Mouse (Mus musculus) right cerebral cortex, adult 18-20 months (tissue): Measurements from ENCODE around the gene Sorbs2.
"Not testable (repeated sequence)": the region's sequence is repeated elsewhere in the genome, so short reads cannot be mapped to it uniquely, and the experiment has no call there.

Experiments used
- DNase-seq: peaks from one replicate; pipeline ENCODE4 v3.0.0; 2022; ENCODE audit warnings: mixed read lengths

The Sorbs2 gene

DNA sequence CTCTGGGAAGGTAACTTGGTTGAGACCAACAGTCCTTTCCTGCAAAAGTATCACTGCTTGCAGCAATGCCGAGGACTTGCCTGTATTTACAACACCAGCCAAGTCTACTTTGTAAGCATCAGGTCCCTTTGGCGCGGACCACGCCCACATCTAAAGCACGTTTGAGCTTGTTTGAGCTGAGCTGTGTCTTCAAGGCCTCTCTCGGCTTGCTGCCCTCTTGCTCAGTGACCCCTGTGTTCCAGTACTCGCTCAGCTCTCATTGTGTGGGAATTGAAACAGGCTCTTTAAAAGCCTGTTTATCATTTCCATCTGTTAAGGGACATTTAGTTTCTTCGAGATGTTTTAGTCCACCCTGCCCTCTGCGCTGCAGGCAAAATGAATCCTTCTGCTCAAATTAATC lies 350.8 kb downstream of the Sorbs2 start:
- no peak for DNase-seq

DNA sequence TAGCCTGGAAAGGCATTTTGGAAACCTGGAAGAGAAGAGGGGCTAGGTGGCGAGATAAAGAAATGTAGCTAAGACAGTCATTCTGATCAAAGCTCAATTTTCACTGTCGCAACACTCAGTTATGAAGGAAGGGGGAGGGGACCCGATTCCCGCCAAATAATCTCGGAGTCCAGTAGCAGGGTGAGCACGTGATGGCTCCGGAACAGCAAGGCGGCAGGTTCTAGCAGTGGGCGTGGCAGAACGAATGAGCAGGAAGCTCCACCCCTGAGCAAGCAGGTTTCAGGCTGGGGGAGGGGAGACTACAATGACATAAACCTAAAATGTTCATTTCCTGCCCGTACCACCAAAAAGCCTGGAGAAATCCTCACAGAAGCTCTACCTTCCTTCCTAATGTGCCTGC lies 364.0 kb downstream of the Sorbs2 start:
- not testable (repeated sequence) for DNase-seq

DNA sequence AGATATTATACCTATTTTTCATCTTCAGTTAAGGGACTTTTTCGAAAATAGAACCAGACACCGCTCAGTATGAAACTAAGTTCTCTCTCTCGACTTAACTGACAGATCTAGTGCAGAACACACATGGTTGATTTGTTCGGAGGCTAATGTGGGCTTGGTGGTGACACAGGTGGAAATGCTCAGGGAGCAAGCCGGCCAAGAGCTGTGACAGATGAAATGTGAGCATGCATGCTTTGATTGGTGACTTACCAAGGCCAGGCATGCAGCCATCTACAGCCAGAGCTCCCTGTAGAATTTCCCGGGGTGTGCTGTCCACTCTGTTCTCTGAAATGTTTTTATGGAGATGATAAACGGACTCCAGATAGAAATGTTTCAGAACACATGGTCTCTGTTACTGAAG lies 364.5 kb downstream of the Sorbs2 start:
- no peak for DNase-seq

GRCm38 (mm10) chr8:45874945-45875626 lies 367.5 kb downstream of the Sorbs2 start:
- peak; percentile 50 for DNase-seq

- DNase-seq: no peak
Observed at GRCm38 (mm10) chr8:45876397-45876796, 368.8 kb downstream of the Sorbs2 start.
